Mouse (Mus musculus) liver, embryonic 14.5 days (tissue): ENCODE measurements around the gene Snrpd3.

Experiments
- CTCF ChIP-seq: IDR thresholded peaks from 2 replicates; pipeline ENCODE4 v1.5.1; 2016; ENCODE audit warnings: antibody characterized with exemption, low read depth, control low read depth
- EP300 ChIP-seq: IDR thresholded peaks from 2 replicates; pipeline ENCODE4 v1.6.1; 2016; ENCODE audit warnings: antibody characterized with exemption, low read depth

GRCm38 (mm10) chr10:75514361-75514760, 3.0 kb upstream of the Snrpd3 start:
- TF ChIP-seq CTCF (no peak), EP300 (no peak)
